Mouse (Mus musculus) MEL (cell line): ENCODE measurements at regions not wholly inside any gene's neighbourhood (a gene's known extent, or its start where the extent isn't known, plus 50 kb on each side); places are given as distances from the start of the nearest gene placed in this dataset.

Experiments used
- DNase-seq: peaks from one replicate; pipeline ENCODE4 v3.0.0; 2011; ENCODE audit warnings: low read depth, low spot score
- H3K27ac ChIP-seq: 2 replicates; pipeline ENCODE4 v1.5.1; 2012; ENCODE audit warnings: low read depth, mild to moderate bottlenecking, control low read depth, low read length, moderate library complexity; ENCODE audit not compliant: control insufficient read depth
- H3K27me3 ChIP-seq, 2 experiments: fragments of 150-350 bp in 1 of 2; sonication (generic) in 1 of 2; 2 replicates each; pipeline ENCODE4 v1.6.1; 2012; ENCODE audit warnings: low read length in 2 of 2, mild to moderate bottlenecking in 2 of 2, improper control_type of control experiment in 1 of 2, moderate library complexity in 1 of 2; ENCODE audit not compliant: insufficient read depth in 2 of 2, control insufficient read depth in 1 of 2
- H3K36me3 ChIP-seq, 2 experiments: 2 replicates each; pipeline ENCODE4 v1.6.1; 2012 to 2014; ENCODE audit warnings: low read length in 2 of 2, improper control_type of control experiment in 1 of 2, inconsistent platforms in 1 of 2, mild to moderate bottlenecking in 1 of 2; ENCODE audit not compliant: insufficient read depth in 2 of 2, control insufficient read depth in 1 of 2
- H3K4me1 ChIP-seq, 2 experiments: fragments of 150-350 bp in 1 of 2; sonication (generic) in 1 of 2; 2 replicates each; pipeline ENCODE4 v1.6.1; 2012; ENCODE audit warnings: low read length in 2 of 2, improper control_type of control experiment in 1 of 2, mild to moderate bottlenecking in 1 of 2; ENCODE audit not compliant: insufficient read depth in 2 of 2, control insufficient read depth in 1 of 2
- H3K4me3 ChIP-seq, 2 experiments: fragments of 150-350 bp in 1 of 2; sonication (generic) in 1 of 2; 2 replicates each; pipeline ENCODE4 v1.5.1; 2012; ENCODE audit warnings: low read depth in 2 of 2, low read length in 2 of 2, mild to moderate bottlenecking in 2 of 2, moderate library complexity in 2 of 2, control low read depth in 1 of 2, improper control_type of control experiment in 1 of 2; ENCODE audit not compliant: control insufficient read depth in 1 of 2, insufficient read depth in 1 of 2
- H3K79me2 ChIP-seq: 2 replicates; pipeline ENCODE4 v1.6.1; 2012; ENCODE audit warnings: mild to moderate bottlenecking, low read length, moderate library complexity; ENCODE audit not compliant: control insufficient read depth, poor library complexity, insufficient read depth
- H3K9ac ChIP-seq: 2 replicates; pipeline ENCODE4 v1.6.1; 2012; ENCODE audit warnings: low read depth, mild to moderate bottlenecking, control low read depth, low read length, moderate library complexity; ENCODE audit not compliant: control insufficient read depth, poor library complexity, severe bottlenecking
- H3K9me3 ChIP-seq: fragments of 150-350 bp; sonication (generic); replicated peaks from 2 replicates; pipeline ENCODE4 v1.6.1; 2012; ENCODE audit warnings: mild to moderate bottlenecking, low read length, improper control_type of control experiment, moderate library complexity; ENCODE audit not compliant: insufficient read depth
- BHLHE40 ChIP-seq: IDR thresholded peaks from 2 replicates; pipeline ENCODE4 v1.6.1; 2012; ENCODE audit warnings: low read depth, mild to moderate bottlenecking, inconsistent platforms, low read length, improper control_type of control experiment, borderline replicate concordance
- CHD1 ChIP-seq: IDR thresholded peaks from 2 replicates; pipeline ENCODE4 v1.6.1; 2012; ENCODE audit warnings: low read depth, mild to moderate bottlenecking, inconsistent platforms, low read length, improper control_type of control experiment
- CHD2 ChIP-seq: IDR thresholded peaks from 2 replicates; pipeline ENCODE4 v1.6.1; 2011; ENCODE audit warnings: low read length, improper control_type of control experiment
- CTCF ChIP-seq, 3 experiments: IDR thresholded peaks in 2 of 3; conservative IDR thresholded peaks in 1 of 3; 2 replicates each; pipeline ENCODE4 v1.5.1; 2011 to 2012; ENCODE audit warnings: low read length in 3 of 3, low read depth in 2 of 3, mild to moderate bottlenecking in 2 of 3, improper control_type of control experiment in 1 of 3, inconsistent platforms in 1 of 3, mixed read lengths in 1 of 3, moderate library complexity in 1 of 3; ENCODE audit not compliant: control insufficient read depth in 1 of 3, insufficient read depth in 1 of 3, poor library complexity in 1 of 3, severe bottlenecking in 1 of 3
- E2F4 ChIP-seq: IDR thresholded peaks from 2 replicates; pipeline ENCODE4 v1.6.1; 2011; ENCODE audit warnings: low read depth, low read length, improper control_type of control experiment, borderline replicate concordance
- ELF1 ChIP-seq: IDR thresholded peaks from 2 replicates; pipeline ENCODE4 v1.6.1; 2014; ENCODE audit warnings: low read depth, mild to moderate bottlenecking, inconsistent platforms, low read length, improper control_type of control experiment, moderate library complexity
- GATA1 ChIP-seq: IDR thresholded peaks from 2 replicates; pipeline ENCODE4 v1.6.1; 2011; ENCODE audit warnings: low read depth, low read length, improper control_type of control experiment
- HCFC1 ChIP-seq: IDR thresholded peaks from 2 replicates; pipeline ENCODE4 v1.6.1; 2012; ENCODE audit warnings: low read depth, mild to moderate bottlenecking, inconsistent platforms, low read length, improper control_type of control experiment, moderate library complexity
- JUND ChIP-seq: IDR thresholded peaks from 2 replicates; pipeline ENCODE4 v1.6.1; 2011; ENCODE audit warnings: low read depth, mild to moderate bottlenecking, improper control_type of control experiment, low read length
- KAT2A ChIP-seq: conservative IDR thresholded peaks from 2 replicates; pipeline ENCODE4 v1.6.1; 2012; ENCODE audit warnings: low read depth, low read length, improper control_type of control experiment, inconsistent platforms
- MAFK ChIP-seq: IDR thresholded peaks from 2 replicates; pipeline ENCODE4 v1.6.1; 2011; ENCODE audit warnings: low read depth, mild to moderate bottlenecking, low read length, improper control_type of control experiment, borderline replicate concordance
- MEF2A ChIP-seq: IDR thresholded peaks from 2 replicates; pipeline ENCODE4 v1.6.1; 2014; ENCODE audit warnings: low read depth, mild to moderate bottlenecking, inconsistent platforms, low read length, improper control_type of control experiment; ENCODE audit not compliant: poor library complexity, insufficient replicate concordance, severe bottlenecking; ENCODE audit errors: extremely low read depth
- MXI1 ChIP-seq: IDR thresholded peaks from 2 replicates; pipeline ENCODE4 v1.6.1; 2011; ENCODE audit warnings: mild to moderate bottlenecking, low read depth, low read length, improper control_type of control experiment
- MYC ChIP-seq: IDR thresholded peaks from 2 replicates; pipeline ENCODE4 v1.6.1; 2011; ENCODE audit warnings: low read depth, mild to moderate bottlenecking, low read length, improper control_type of control experiment, moderate library complexity
- NELFE ChIP-seq: IDR thresholded peaks from 2 replicates; pipeline ENCODE4 v1.6.1; 2011; ENCODE audit warnings: low read depth, low read length, improper control_type of control experiment
- NRF1 ChIP-seq: IDR thresholded peaks from 2 replicates; pipeline ENCODE4 v1.6.1; 2014; ENCODE audit warnings: low read depth, mild to moderate bottlenecking, inconsistent platforms, low read length, improper control_type of control experiment, moderate library complexity; ENCODE audit not compliant: poor library complexity, insufficient read depth, severe bottlenecking
- POLR2AphosphoS5 ChIP-seq: IDR thresholded peaks from 2 replicates; pipeline ENCODE4 v1.6.1; 2012; ENCODE audit warnings: low read depth, borderline replicate concordance, mild to moderate bottlenecking, inconsistent platforms, low read length, moderate library complexity, mixed read lengths
- SMC3 ChIP-seq: IDR thresholded peaks from 2 replicates; pipeline ENCODE4 v1.6.1; 2011; ENCODE audit warnings: low read depth, low read length, improper control_type of control experiment
- TAL1 ChIP-seq: IDR thresholded peaks from 2 replicates; pipeline ENCODE4 v1.6.1; 2012; ENCODE audit warnings: mild to moderate bottlenecking, inconsistent platforms, low read length, moderate library complexity, mixed read lengths
- TBP ChIP-seq: IDR thresholded peaks from 2 replicates; pipeline ENCODE4 v1.8.0; 2011; ENCODE audit warnings: low read depth, low read length, improper control_type of control experiment
- USF1 ChIP-seq: IDR thresholded peaks from 2 replicates; pipeline ENCODE4 v1.6.1; 2014; ENCODE audit warnings: low read depth, mild to moderate bottlenecking, inconsistent platforms, low read length, improper control_type of control experiment, moderate library complexity
- USF2 ChIP-seq, 2 experiments: IDR thresholded peaks; 2 replicates each; pipeline ENCODE4 v1.6.1; 2011 to 2012; ENCODE audit warnings: improper control_type of control experiment in 2 of 2, low read length in 2 of 2, borderline replicate concordance in 1 of 2, inconsistent platforms in 1 of 2, low read depth in 1 of 2, mild to moderate bottlenecking in 1 of 2; ENCODE audit not compliant: insufficient read depth in 1 of 2
- ZMIZ1 ChIP-seq: IDR thresholded peaks from 2 replicates; pipeline ENCODE4 v1.6.1; 2012; ENCODE audit warnings: low read depth, mild to moderate bottlenecking, inconsistent platforms, low read length, improper control_type of control experiment, moderate library complexity
- ZNF384 ChIP-seq: IDR thresholded peaks from 2 replicates; pipeline ENCODE4 v1.6.1; 2012; ENCODE audit warnings: low read depth, mild to moderate bottlenecking, inconsistent platforms, low read length, improper control_type of control experiment

- TF ChIP-seq CHD1 = no peak
- no peak for TF ChIP-seq CTCF (IDR thresholded peaks at IDR 0.05 in 2 of 3, conservative IDR thresholded peaks at IDR 0.05 in 1 of 3; ENCODE audit: control insufficient read depth in 1 of 3, insufficient read depth in 1 of 3, low read depth in 2 of 3, low read length in 3 of 3, poor library complexity in 1 of 3, severe bottlenecking in 1 of 3)
- no peak for TF ChIP-seq POLR2AphosphoS5
- no peak for TF ChIP-seq E2F4
- no peak for TF ChIP-seq CHD2
- no peak for TF ChIP-seq JUND
- TF ChIP-seq USF1 = no peak
- TF ChIP-seq USF2 (IDR thresholded peaks at IDR 0.05; ENCODE audit: borderline replicate concordance in 1 of 2, insufficient read depth in 1 of 2, low read depth in 1 of 2, low read length in 2 of 2) = no peak
- TF ChIP-seq ELF1 = no peak
- TF ChIP-seq KAT2A = no peak
- no peak for TF ChIP-seq TAL1
- TF ChIP-seq NELFE = no peak
- TF ChIP-seq GATA1 = no peak
- TF ChIP-seq TBP = no peak
- TF ChIP-seq, all 39 proteins: peak for 0
- no peaks in the 10 kb centered on the region for H3K27me3 ChIP-seq
- DNase-seq = no peak
- H3K4me3 ChIP-seq = no peak overlapping the region
- H3K4me1 ChIP-seq = no peaks in the 10 kb centered on the region
- H3K79me2 ChIP-seq = no peaks in the 10 kb centered on the region
- no peak overlapping the region for H3K9ac ChIP-seq
- no peaks in the 10 kb centered on the region for H3K36me3 ChIP-seq
- H3K9me3 ChIP-seq = no peaks in the 10 kb centered on the region
- no peak overlapping the region for H3K27ac ChIP-seq
These were observed 1135.9 kb upstream of the Prmt6 start for GRCm38 (mm10) chr3:111386745-111387144.

GRCm38 (mm10) chr3:111386334-111386733 lies 1135.5 kb upstream of the Prmt6 start:
- H3K9ac ChIP-seq = no peak overlapping the region

GRCm38 (mm10) chr3:111385627-111386026 lies 1134.8 kb upstream of the Prmt6 start:
- H3K27ac ChIP-seq = no peak overlapping the region
- H3K9ac ChIP-seq = no peak overlapping the region
- no peaks in the 10 kb centered on the region for H3K27me3 ChIP-seq
- H3K4me3 ChIP-seq = no peak overlapping the region
- no peaks in the 10 kb centered on the region for H3K4me1 ChIP-seq
- no peaks in the 10 kb centered on the region for H3K9me3 ChIP-seq
- no peaks in the 10 kb centered on the region for H3K36me3 ChIP-seq
- no peak for DNase-seq
- TF ChIP-seq BHLHE40 (no peak), JUND (no peak), HCFC1 (no peak), ZNF384 (no peak), GATA1 (no peak), MYC (no peak), MEF2A (no peak), NRF1 (no peak), CHD2 (no peak), MAFK (no peak)
- no peaks in the 10 kb centered on the region for H3K79me2 ChIP-seq

More at GRCm38 (mm10) chr3:111386334-111386733, 1135.5 kb upstream of the Prmt6 start:
- Histone ChIP-seq H3K27ac (no peak overlapping the region), H3K27me3 (no peaks in the 10 kb centered on the region), H3K9me3 (no peaks in the 10 kb centered on the region), H3K79me2 (no peaks in the 10 kb centered on the region), H3K4me1 (no peaks in the 10 kb centered on the region), H3K36me3 (no peaks in the 10 kb centered on the region), H3K4me3 (no peak overlapping the region)
- no peak for DNase-seq
- no peak for TF ChIP-seq SMC3
- TF ChIP-seq GATA1 = no peak
- TF ChIP-seq ZMIZ1 = no peak
- no peak for TF ChIP-seq HCFC1
- no peak for TF ChIP-seq MXI1
- TF ChIP-seq CHD2 = no peak
- TF ChIP-seq ELF1 = no peak
